Mouse (Mus musculus) MEL (cell line): ENCODE measurements around the gene Nmrk2. TPM values are rescaled to one million over a fixed set of nuclear protein-coding genes. Genes with fewer than 3 reads are reported as not detected.

Source experiments
- DNase-seq: peaks from one replicate; pipeline ENCODE4 v3.0.0; 2011; ENCODE audit warnings: low read depth, low spot score
- H3K27ac ChIP-seq: 2 replicates; pipeline ENCODE4 v1.5.1; 2012; ENCODE audit warnings: low read depth, mild to moderate bottlenecking, control low read depth, low read length, moderate library complexity; ENCODE audit not compliant: control insufficient read depth
- H3K27me3 ChIP-seq, 2 experiments: fragments of 150-350 bp in 1 of 2; sonication (generic) in 1 of 2; 2 replicates each; pipeline ENCODE4 v1.6.1; 2012; ENCODE audit warnings: low read length in 2 of 2, mild to moderate bottlenecking in 2 of 2, improper control_type of control experiment in 1 of 2, moderate library complexity in 1 of 2; ENCODE audit not compliant: insufficient read depth in 2 of 2, control insufficient read depth in 1 of 2
- H3K36me3 ChIP-seq, 2 experiments: 2 replicates each; pipeline ENCODE4 v1.6.1; 2012 to 2014; ENCODE audit warnings: low read length in 2 of 2, improper control_type of control experiment in 1 of 2, inconsistent platforms in 1 of 2, mild to moderate bottlenecking in 1 of 2; ENCODE audit not compliant: insufficient read depth in 2 of 2, control insufficient read depth in 1 of 2
- H3K4me1 ChIP-seq, 2 experiments: fragments of 150-350 bp in 1 of 2; sonication (generic) in 1 of 2; 2 replicates each; pipeline ENCODE4 v1.6.1; 2012; ENCODE audit warnings: low read length in 2 of 2, improper control_type of control experiment in 1 of 2, mild to moderate bottlenecking in 1 of 2; ENCODE audit not compliant: insufficient read depth in 2 of 2, control insufficient read depth in 1 of 2
- H3K4me3 ChIP-seq, 2 experiments: fragments of 150-350 bp in 1 of 2; sonication (generic) in 1 of 2; 2 replicates each; pipeline ENCODE4 v1.5.1; 2012; ENCODE audit warnings: low read depth in 2 of 2, low read length in 2 of 2, mild to moderate bottlenecking in 2 of 2, moderate library complexity in 2 of 2, control low read depth in 1 of 2, improper control_type of control experiment in 1 of 2; ENCODE audit not compliant: control insufficient read depth in 1 of 2, insufficient read depth in 1 of 2
- H3K79me2 ChIP-seq: 2 replicates; pipeline ENCODE4 v1.6.1; 2012; ENCODE audit warnings: mild to moderate bottlenecking, low read length, moderate library complexity; ENCODE audit not compliant: control insufficient read depth, poor library complexity, insufficient read depth
- H3K9ac ChIP-seq: 2 replicates; pipeline ENCODE4 v1.6.1; 2012; ENCODE audit warnings: low read depth, mild to moderate bottlenecking, control low read depth, low read length, moderate library complexity; ENCODE audit not compliant: control insufficient read depth, poor library complexity, severe bottlenecking
- H3K9me3 ChIP-seq: fragments of 150-350 bp; sonication (generic); replicated peaks from 2 replicates; pipeline ENCODE4 v1.6.1; 2012; ENCODE audit warnings: mild to moderate bottlenecking, low read length, improper control_type of control experiment, moderate library complexity; ENCODE audit not compliant: insufficient read depth
- BHLHE40 ChIP-seq: IDR thresholded peaks from 2 replicates; pipeline ENCODE4 v1.6.1; 2012; ENCODE audit warnings: low read depth, mild to moderate bottlenecking, inconsistent platforms, low read length, improper control_type of control experiment, borderline replicate concordance
- CHD1 ChIP-seq: IDR thresholded peaks from 2 replicates; pipeline ENCODE4 v1.6.1; 2012; ENCODE audit warnings: low read depth, mild to moderate bottlenecking, inconsistent platforms, low read length, improper control_type of control experiment
- CHD2 ChIP-seq: IDR thresholded peaks from 2 replicates; pipeline ENCODE4 v1.6.1; 2011; ENCODE audit warnings: low read length, improper control_type of control experiment
- CTCF ChIP-seq, 3 experiments: IDR thresholded peaks in 2 of 3; conservative IDR thresholded peaks in 1 of 3; 2 replicates each; pipeline ENCODE4 v1.5.1; 2011 to 2012; ENCODE audit warnings: low read length in 3 of 3, low read depth in 2 of 3, mild to moderate bottlenecking in 2 of 3, improper control_type of control experiment in 1 of 3, inconsistent platforms in 1 of 3, mixed read lengths in 1 of 3, moderate library complexity in 1 of 3; ENCODE audit not compliant: control insufficient read depth in 1 of 3, insufficient read depth in 1 of 3, poor library complexity in 1 of 3, severe bottlenecking in 1 of 3
- E2F4 ChIP-seq: IDR thresholded peaks from 2 replicates; pipeline ENCODE4 v1.6.1; 2011; ENCODE audit warnings: low read depth, low read length, improper control_type of control experiment, borderline replicate concordance
- ELF1 ChIP-seq: IDR thresholded peaks from 2 replicates; pipeline ENCODE4 v1.6.1; 2014; ENCODE audit warnings: low read depth, mild to moderate bottlenecking, inconsistent platforms, low read length, improper control_type of control experiment, moderate library complexity
- ETS1 ChIP-seq: IDR thresholded peaks from 2 replicates; pipeline ENCODE4 v1.6.1; 2012; ENCODE audit warnings: low read depth, mild to moderate bottlenecking, inconsistent platforms, low read length, improper control_type of control experiment, moderate library complexity
- GABPA ChIP-seq: IDR thresholded peaks from 2 replicates; pipeline ENCODE4 v1.6.1; 2012; ENCODE audit warnings: low read depth, mild to moderate bottlenecking, inconsistent platforms, low read length, improper control_type of control experiment, moderate library complexity
- GATA1 ChIP-seq: IDR thresholded peaks from 2 replicates; pipeline ENCODE4 v1.6.1; 2011; ENCODE audit warnings: low read depth, low read length, improper control_type of control experiment
- HCFC1 ChIP-seq: IDR thresholded peaks from 2 replicates; pipeline ENCODE4 v1.6.1; 2012; ENCODE audit warnings: low read depth, mild to moderate bottlenecking, inconsistent platforms, low read length, improper control_type of control experiment, moderate library complexity
- KAT2A ChIP-seq: conservative IDR thresholded peaks from 2 replicates; pipeline ENCODE4 v1.6.1; 2012; ENCODE audit warnings: low read depth, low read length, improper control_type of control experiment, inconsistent platforms
- MAFK ChIP-seq: IDR thresholded peaks from 2 replicates; pipeline ENCODE4 v1.6.1; 2011; ENCODE audit warnings: low read depth, mild to moderate bottlenecking, low read length, improper control_type of control experiment, borderline replicate concordance
- MAX ChIP-seq: IDR thresholded peaks from 2 replicates; pipeline ENCODE4 v1.6.1; 2011; ENCODE audit warnings: low read length, improper control_type of control experiment
- MXI1 ChIP-seq: IDR thresholded peaks from 2 replicates; pipeline ENCODE4 v1.6.1; 2011; ENCODE audit warnings: mild to moderate bottlenecking, low read depth, low read length, improper control_type of control experiment
- MYB ChIP-seq: IDR thresholded peaks from 2 replicates; pipeline ENCODE4 v1.6.1; 2011; ENCODE audit warnings: mild to moderate bottlenecking, low read depth, low read length, improper control_type of control experiment
- NELFE ChIP-seq: IDR thresholded peaks from 2 replicates; pipeline ENCODE4 v1.6.1; 2011; ENCODE audit warnings: low read depth, low read length, improper control_type of control experiment
- NRF1 ChIP-seq: IDR thresholded peaks from 2 replicates; pipeline ENCODE4 v1.6.1; 2014; ENCODE audit warnings: low read depth, mild to moderate bottlenecking, inconsistent platforms, low read length, improper control_type of control experiment, moderate library complexity; ENCODE audit not compliant: poor library complexity, insufficient read depth, severe bottlenecking
- POLR2A ChIP-seq, 2 experiments: IDR thresholded peaks; 2 replicates each; pipeline ENCODE4 v1.6.1; 2011 to 2012; ENCODE audit warnings: low read length in 2 of 2, mild to moderate bottlenecking in 2 of 2, control low read depth in 1 of 2, improper control_type of control experiment in 1 of 2, low read depth in 1 of 2, moderate library complexity in 1 of 2; ENCODE audit not compliant: control insufficient read depth in 1 of 2, insufficient read depth in 1 of 2, poor library complexity in 1 of 2
- POLR2AphosphoS2 ChIP-seq: IDR thresholded peaks from 2 replicates; pipeline ENCODE4 v1.6.1; 2011; ENCODE audit warnings: low read length, improper control_type of control experiment
- POLR2AphosphoS5 ChIP-seq: IDR thresholded peaks from 2 replicates; pipeline ENCODE4 v1.6.1; 2012; ENCODE audit warnings: low read depth, borderline replicate concordance, mild to moderate bottlenecking, inconsistent platforms, low read length, moderate library complexity, mixed read lengths
- RAD21 ChIP-seq: IDR thresholded peaks from 2 replicates; pipeline ENCODE4 v1.6.1; 2011; ENCODE audit warnings: mild to moderate bottlenecking, low read depth, low read length, improper control_type of control experiment
- RCOR1 ChIP-seq: IDR thresholded peaks from 2 replicates; pipeline ENCODE4 v1.6.1; 2012; ENCODE audit warnings: low read depth, mild to moderate bottlenecking, inconsistent platforms, low read length, improper control_type of control experiment
- SIN3A ChIP-seq: IDR thresholded peaks from 2 replicates; pipeline ENCODE4 v1.6.1; 2012; ENCODE audit warnings: low read length, improper control_type of control experiment, inconsistent platforms
- SMC3 ChIP-seq: IDR thresholded peaks from 2 replicates; pipeline ENCODE4 v1.6.1; 2011; ENCODE audit warnings: low read depth, low read length, improper control_type of control experiment
- TAL1 ChIP-seq: IDR thresholded peaks from 2 replicates; pipeline ENCODE4 v1.6.1; 2012; ENCODE audit warnings: mild to moderate bottlenecking, inconsistent platforms, low read length, moderate library complexity, mixed read lengths
- TBP ChIP-seq: IDR thresholded peaks from 2 replicates; pipeline ENCODE4 v1.8.0; 2011; ENCODE audit warnings: low read depth, low read length, improper control_type of control experiment
- TCF12 ChIP-seq: IDR thresholded peaks from 2 replicates; pipeline ENCODE4 v1.6.1; 2014; ENCODE audit warnings: low read depth, mild to moderate bottlenecking, inconsistent platforms, low read length, improper control_type of control experiment, moderate library complexity
- UBTF ChIP-seq: IDR thresholded peaks from 2 replicates; pipeline ENCODE4 v1.6.1; 2012; ENCODE audit warnings: low read depth, mild to moderate bottlenecking, inconsistent platforms, low read length, improper control_type of control experiment, moderate library complexity, borderline replicate concordance; ENCODE audit not compliant: insufficient read depth
- USF2 ChIP-seq, 2 experiments: IDR thresholded peaks; 2 replicates each; pipeline ENCODE4 v1.6.1; 2011 to 2012; ENCODE audit warnings: improper control_type of control experiment in 2 of 2, low read length in 2 of 2, borderline replicate concordance in 1 of 2, inconsistent platforms in 1 of 2, low read depth in 1 of 2, mild to moderate bottlenecking in 1 of 2; ENCODE audit not compliant: insufficient read depth in 1 of 2
- ZC3H11A ChIP-seq: IDR thresholded peaks from 2 replicates; pipeline ENCODE4 v1.6.1; 2012; ENCODE audit warnings: low read depth, mild to moderate bottlenecking, inconsistent platforms, low read length, improper control_type of control experiment
- ZKSCAN1 ChIP-seq: IDR thresholded peaks from 2 replicates; pipeline ENCODE4 v1.6.1; 2012; ENCODE audit warnings: low read depth, mild to moderate bottlenecking, inconsistent platforms, low read length, improper control_type of control experiment, moderate library complexity
- ZMIZ1 ChIP-seq: IDR thresholded peaks from 2 replicates; pipeline ENCODE4 v1.6.1; 2012; ENCODE audit warnings: low read depth, mild to moderate bottlenecking, inconsistent platforms, low read length, improper control_type of control experiment, moderate library complexity
- ZNF384 ChIP-seq: IDR thresholded peaks from 2 replicates; pipeline ENCODE4 v1.6.1; 2012; ENCODE audit warnings: low read depth, mild to moderate bottlenecking, inconsistent platforms, low read length, improper control_type of control experiment
- polyA plus RNA-seq, 2 experiments: library from polyadenylated mRNA; stranded (reverse) in 1 of 2; unstranded in 1 of 2; fragments of >175 nt in 1 of 2; fragments of >200 nt in 1 of 2; gene quantifications; 2 replicates each; pipeline versions ENCODE4 v1.2.1 to v1.2.4; 2012; ENCODE audit warnings: low replicate concordance in 2 of 2, low read depth in 1 of 2; ENCODE audit not compliant: insufficient read length in 2 of 2, insufficient read depth in 1 of 2, missing spikeins in 1 of 2
- total RNA-seq: library from RNA; depleted of rRNA; stranded (reverse); fragments of 300-350 nt; gene quantifications from 2 replicates; pipeline ENCODE4 v1.2.3, GENCODE M21; 2012

The Nmrk2 gene
- total and polyA plus RNA-seq, 3 experiments, result not detected

- no peak for TF ChIP-seq USF2 (IDR thresholded peaks at IDR 0.05; ENCODE audit: borderline replicate concordance in 1 of 2, insufficient read depth in 1 of 2, low read depth in 1 of 2, low read length in 2 of 2)
- TF ChIP-seq NRF1, result peak; percentile 57
Observed at GRCm38 (mm10) chr10:81174617-81175344, 27.1 kb downstream of the Nmrk2 start (continued).

DNA sequence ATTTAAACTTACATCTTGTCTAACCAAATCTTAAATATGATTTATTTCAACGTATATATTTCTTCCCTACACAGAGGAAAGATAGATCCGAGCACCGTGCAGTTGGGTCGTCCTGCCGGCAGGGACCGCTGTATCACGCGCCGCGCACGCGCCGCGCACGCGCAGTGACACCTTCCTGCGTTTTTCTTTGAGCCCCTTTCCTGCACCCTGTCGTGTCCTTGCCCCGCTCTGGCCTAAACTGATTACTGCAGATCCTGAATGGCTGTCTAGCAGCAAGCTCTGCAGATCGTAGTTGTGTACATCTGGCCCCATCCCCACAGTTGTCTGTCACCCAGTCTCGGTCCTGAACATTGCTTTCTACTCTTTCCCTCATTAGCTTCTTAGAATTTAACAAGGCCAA lies 28.7 kb downstream of the Nmrk2 start:
- peaks cover 18% of the 10 kb centered on the region for H3K79me2 ChIP-seq
- H3K4me1 ChIP-seq, result peaks cover 0 to 15% of the 10 kb centered on the region in 2 experiments; a peak in 3 of 4 replicates
- peak overlapping the region; percentile 45 to 50 for H3K4me3 ChIP-seq
- peak overlapping the region; percentile 94 for H3K27ac ChIP-seq
- H3K9me3 ChIP-seq, result no peaks in the 10 kb centered on the region
- H3K9ac ChIP-seq, result peak overlapping the region; percentile 88
- DNase-seq, result peak; percentile 95
- H3K27me3 ChIP-seq, result no peaks in the 10 kb centered on the region
- H3K36me3 ChIP-seq, result peaks cover 1 to 11% of the 10 kb centered on the region in 2 experiments
- TF ChIP-seq RCOR1 (no peak), NRF1 (peak; percentile 98), RAD21 (no peak; the same call in 1 of the 2 replicates), ETS1 (peak; percentile 16; the same call in 1 of the 2 replicates), E2F4 (no peak), ELF1 (peak; percentile 57), SIN3A (peak; percentile 84), UBTF (no peak), CHD1 (no peak), MXI1 (peak; percentile 69), ZC3H11A (no peak), GATA1 (no peak), ZMIZ1 (peak; percentile 76), POLR2AphosphoS2 (peak; percentile 94), MAFK (no peak), SMC3 (peak; percentile 6; the same call in 1 of the 2 replicates), GABPA (no peak), ZKSCAN1 (no peak), BHLHE40 (peak; percentile 71; the same call in 1 of the 2 replicates), HCFC1 (peak; percentile 85), TCF12 (peak; percentile 69), TAL1 (peak; percentile 31; the same call in 1 of the 2 replicates), POLR2AphosphoS5 (no peak), NELFE (peak; percentile 94), USF2 (IDR thresholded peaks at IDR 0.05; ENCODE audit: borderline replicate concordance in 1 of 2, insufficient read depth in 1 of 2, low read depth in 1 of 2, low read length in 2 of 2) (no peak), ZNF384 (peak; percentile 37; the same call in 1 of the 2 replicates), CTCF (IDR thresholded peaks at IDR 0.05 in 2 of 3, conservative IDR thresholded peaks at IDR 0.05 in 1 of 3; ENCODE audit: control insufficient read depth in 1 of 3, insufficient read depth in 1 of 3, low read depth in 2 of 3, low read length in 3 of 3, poor library complexity in 1 of 3, severe bottlenecking in 1 of 3) (peak; percentile 87 to 93 (median 89)), MAX (peak; percentile 65), POLR2A (IDR thresholded peaks at IDR 0.05; ENCODE audit: control insufficient read depth in 1 of 2, insufficient read depth in 1 of 2, low read depth in 1 of 2, low read length in 2 of 2, poor library complexity in 1 of 2) (peak in 1 of 2 experiments; percentile 95; a peak in 2 of 4 replicates), MYB (no peak), TBP (peak; percentile 81; the same call in 1 of the 2 replicates), CHD2 (no peak), KAT2A (no peak; the same call in 1 of the 2 replicates)
